Mouse (Mus musculus) mammary gland, adult 2 months (tissue): ENCODE measurements around the gene Meox2. TPM values are rescaled to one million over a fixed set of nuclear protein-coding genes. Genes with fewer than 3 reads are reported as not detected.

Experiments
- polyA plus RNA-seq: library from polyadenylated mRNA; depleted of rRNA; stranded (reverse); fragments of >200 nt; gene quantifications from 2 replicates; pipeline ENCODE4 v1.2.3, GENCODE M21; 2012; ENCODE audit warnings: low replicate concordance; rRNA removed

The Meox2 gene
- polyA plus RNA-seq: 22.9 and 24.3 TPM in 2 replicates

GRCm38 (mm10) chr12:37108390-37108738 lies at the start of gene Meox2:
TSS of gene Meox2 (plus strand) at chr12:37108540.

Other genes with a start within 250 kb of the Meox2 start
- 7.4 and 24.9 TPM in 2 replicates for gene Agmo, start 133.1 kb downstream of the Meox2 start, polyA plus RNA-seq